Mouse (Mus musculus) heart, embryonic 13.5 days (tissue): ENCODE measurements around the gene Fto. TPM values are rescaled to one million over a fixed set of nuclear protein-coding genes. Genes with fewer than 3 reads are reported as not detected.

Experiments
- ATAC-seq: fragments of 200-750 bp; cut with Nextera tagmentation; 2 replicates; pipeline ENCODE4 v1.8.0; 2017; ENCODE audit warnings: moderate TSS enrichment; ENCODE audit not compliant: insufficient number of reproducible peaks, low FRiP score, low TSS enrichment; ENCODE audit errors: extremely low read depth
- H3K27ac ChIP-seq: fragments of 300-500 bp; sonication (generic); replicated peaks from 2 replicates; pipeline ENCODE4 v1.5.1; 2015; ENCODE audit warnings: moderate library complexity, mild to moderate bottlenecking, inconsistent platforms
- H3K27me3 ChIP-seq: fragments of 300-500 bp; sonication (generic); replicated peaks from 2 replicates; pipeline ENCODE4 v1.6.1; 2015; ENCODE audit warnings: mild to moderate bottlenecking, inconsistent platforms
- H3K36me3 ChIP-seq: fragments of 300-500 bp; sonication (generic); 2 replicates; pipeline ENCODE4 v1.6.1; 2015; ENCODE audit warnings: mild to moderate bottlenecking, inconsistent platforms
- H3K4me1 ChIP-seq: fragments of 300-500 bp; sonication (generic); 2 replicates; pipeline ENCODE4 v1.6.1; 2015; ENCODE audit warnings: inconsistent platforms
- H3K4me2 ChIP-seq: fragments of 300-500 bp; sonication (generic); 2 replicates; pipeline ENCODE4 v1.6.1; 2015; ENCODE audit warnings: inconsistent platforms, mild to moderate bottlenecking, moderate library complexity
- H3K4me3 ChIP-seq: fragments of 300-500 bp; sonication (generic); 2 replicates; pipeline ENCODE4 v1.5.1; 2015; ENCODE audit warnings: moderate library complexity, mild to moderate bottlenecking, inconsistent platforms
- H3K9ac ChIP-seq: fragments of 300-500 bp; sonication (generic); 2 replicates; pipeline ENCODE4 v1.6.1; 2015; ENCODE audit warnings: inconsistent platforms, mild to moderate bottlenecking, moderate library complexity
- H3K9me3 ChIP-seq: fragments of 300-500 bp; sonication (generic); 2 replicates; pipeline ENCODE4 v1.6.1; 2016; ENCODE audit warnings: inconsistent platforms
- WGBS: fragments of 180-500 bp; shearing (Covaris S2); methylation state at CpG from one replicate; pipeline ENCODE4 v1.1.7; 2015; ENCODE audit warnings: mixed read lengths; 5-methylcytosine and 5-hydroxymethylcytosine counted together
- polyA plus RNA-seq: library from polyadenylated mRNA; unstranded; fragments of >200 nt; fragmentation: Nextera tagmentation; extraction: Ambion mirVana; gene quantifications from 2 replicates; pipeline ENCODE4 v1.2.1, GENCODE M21; 2015

Gene Fto
- polyA plus RNA-seq, 1 experiment from 2014 or later = 64.3 TPM

GRCm38 (mm10) chr8:91516422-91516821 lies 203.1 kb downstream of the Fto start:
- Histone ChIP-seq H3K4me3 (no peak overlapping the region), H3K4me2 (no peak overlapping the region), H3K27me3 (no peaks in the 10 kb centered on the region), H3K9me3 (no peaks in the 10 kb centered on the region), H3K36me3 (no peaks in the 10 kb centered on the region), H3K4me1 (peaks cover 37% of the 10 kb centered on the region), H3K27ac (no peak overlapping the region), H3K9ac (no peak overlapping the region)
- 59% methylated on average over 7 of the region's 7 CpGs for WGBS
- no peak for ATAC-seq

GRCm38 (mm10) chr8:91518085-91518484 lies 204.8 kb downstream of the Fto start:
- peaks cover 49% of the 10 kb centered on the region for H3K4me1 ChIP-seq
- no peak overlapping the region for H3K27ac ChIP-seq
- 0 out of 2 replicates have a peak, but pooled peaks cover 4% of the 10 kb centered on the region for H3K36me3 ChIP-seq
- no peak for ATAC-seq
- no peak overlapping the region for H3K9ac ChIP-seq
- WGBS = 17% methylated on average over 6 of the region's 6 CpGs
- no peaks in the 10 kb centered on the region for H3K9me3 ChIP-seq
- H3K27me3 ChIP-seq = no peaks in the 10 kb centered on the region
- H3K4me2 ChIP-seq = no peak overlapping the region
- no peak overlapping the region for H3K4me3 ChIP-seq

- Histone ChIP-seq H3K27me3 (no peaks in the 10 kb centered on the region), H3K9me3 (no peaks in the 10 kb centered on the region), H3K27ac (no peak overlapping the region), H3K4me3 (no peak overlapping the region), H3K4me2 (no peak overlapping the region), H3K4me1 (peaks cover 66% of the 10 kb centered on the region), H3K9ac (peak overlapping the region; percentile 29; the same call in 1 of the 2 replicates), H3K36me3 (0 out of 2 replicates have a peak, but pooled peaks cover 10% of the 10 kb centered on the region)
- ATAC-seq = no peak
- WGBS = 44% methylated on average over 12 of the region's 12 CpGs
Measured at GRCm38 (mm10) chr8:91522201-91522600, 208.9 kb downstream of the Fto start.

- no peak overlapping the region for H3K27ac ChIP-seq
Measured at GRCm38 (mm10) chr8:91524056-91524864, 210.9 kb downstream of the Fto start.

GRCm38 (mm10) chr8:91524865-91525250 lies 211.5 kb downstream of the Fto start:
- Histone ChIP-seq H3K36me3 (0 out of 2 replicates have a peak, but pooled peaks cover 10% of the 10 kb centered on the region), H3K4me1 (peaks cover 58% of the 10 kb centered on the region), H3K4me2 (no peak overlapping the region), H3K9ac (no peak overlapping the region), H3K4me3 (no peak overlapping the region), H3K9me3 (no peaks in the 10 kb centered on the region), H3K27me3 (no peaks in the 10 kb centered on the region), H3K27ac (no peak overlapping the region)
- no peak for ATAC-seq
- 34% methylated on average over 4 of the region's 4 CpGs for WGBS

More at GRCm38 (mm10) chr8:91524056-91524864, 210.9 kb downstream of the Fto start:
- Histone ChIP-seq H3K4me3 (no peak overlapping the region), H3K36me3 (0 out of 2 replicates have a peak, but pooled peaks cover 10% of the 10 kb centered on the region), H3K27me3 (no peaks in the 10 kb centered on the region), H3K9ac (no peak overlapping the region), H3K9me3 (no peaks in the 10 kb centered on the region), H3K4me1 (peaks cover 55% of the 10 kb centered on the region), H3K4me2 (no peak overlapping the region)
- WGBS = 41% methylated on average over 16 of the region's 16 CpGs
- no peak for ATAC-seq

- WGBS = 32% methylated on average over 10 of the region's 10 CpGs
- no peaks in the 10 kb centered on the region for H3K9me3 ChIP-seq
- ATAC-seq = no peak
- H3K4me2 ChIP-seq = no peak overlapping the region
- H3K9ac ChIP-seq = no peak overlapping the region
- H3K27ac ChIP-seq = no peak overlapping the region
- 0 out of 2 replicates have a peak, but pooled peaks cover 10% of the 10 kb centered on the region for H3K36me3 ChIP-seq
- H3K4me1 ChIP-seq = peaks cover 58% of the 10 kb centered on the region
- H3K4me3 ChIP-seq = no peak overlapping the region
- no peaks in the 10 kb centered on the region for H3K27me3 ChIP-seq
Measured at GRCm38 (mm10) chr8:91525342-91525817, 212.1 kb downstream of the Fto start.

GRCm38 (mm10) chr8:91528967-91529366 lies 215.6 kb downstream of the Fto start:
- no peak overlapping the region for H3K27ac ChIP-seq
- 0 out of 2 replicates have a peak, but pooled peaks cover 3% of the 10 kb centered on the region for H3K36me3 ChIP-seq
- H3K4me2 ChIP-seq = no peak overlapping the region
- peaks cover 36% of the 10 kb centered on the region for H3K4me1 ChIP-seq
- no peak overlapping the region for H3K4me3 ChIP-seq
- H3K27me3 ChIP-seq = no peaks in the 10 kb centered on the region
- H3K9ac ChIP-seq = no peak overlapping the region
- no peaks in the 10 kb centered on the region for H3K9me3 ChIP-seq
- 47% methylated on average over 2 of the region's 2 CpGs for WGBS
- no peak for ATAC-seq

GRCm38 (mm10) chr8:91529699-91530098 lies 216.4 kb downstream of the Fto start:
- Histone ChIP-seq H3K9me3 (no peaks in the 10 kb centered on the region), H3K36me3 (0 out of 2 replicates have a peak, but pooled peaks cover 3% of the 10 kb centered on the region), H3K27me3 (no peaks in the 10 kb centered on the region), H3K4me3 (no peak overlapping the region), H3K9ac (no peak overlapping the region), H3K4me1 (peaks cover 29% of the 10 kb centered on the region), H3K27ac (no peak overlapping the region), H3K4me2 (no peak overlapping the region)
- no peak for ATAC-seq
- WGBS = 72% methylated on average over 5 of the region's 5 CpGs

- peaks cover 19% of the 10 kb centered on the region for H3K4me1 ChIP-seq
- H3K4me3 ChIP-seq = no peak overlapping the region
- ATAC-seq = no peak
- no peaks in the 10 kb centered on the region for H3K27me3 ChIP-seq
- H3K4me2 ChIP-seq = no peak overlapping the region
- no peak overlapping the region for H3K9ac ChIP-seq
- 74% methylated on average over 8 of the region's 8 CpGs for WGBS
- H3K9me3 ChIP-seq = no peaks in the 10 kb centered on the region
- 0 out of 2 replicates have a peak, but pooled peaks cover 3% of the 10 kb centered on the region for H3K36me3 ChIP-seq
- no peak overlapping the region for H3K27ac ChIP-seq
Measured at GRCm38 (mm10) chr8:91530656-91531055, 217.3 kb downstream of the Fto start.

GRCm38 (mm10) chr8:91531971-91532370 lies 218.6 kb downstream of the Fto start:
- H3K9me3 ChIP-seq = no peaks in the 10 kb centered on the region
- no peaks in the 10 kb centered on the region for H3K36me3 ChIP-seq
- no peak overlapping the region for H3K27ac ChIP-seq
- WGBS = 30% methylated on average over 8 of the region's 8 CpGs
- no peak for ATAC-seq
- peaks cover 25% of the 10 kb centered on the region for H3K4me1 ChIP-seq
- no peak overlapping the region for H3K9ac ChIP-seq
- H3K4me2 ChIP-seq = no peak overlapping the region
- H3K27me3 ChIP-seq = no peaks in the 10 kb centered on the region
- no peak overlapping the region for H3K4me3 ChIP-seq

- H3K4me2 ChIP-seq = no peak overlapping the region
- no peak overlapping the region for H3K27ac ChIP-seq
- ATAC-seq = no peak
- no peaks in the 10 kb centered on the region for H3K36me3 ChIP-seq
- WGBS = 85% methylated on average over 18 of the region's 18 CpGs
- no peak overlapping the region for H3K9ac ChIP-seq
- H3K4me1 ChIP-seq = peaks cover 33% of the 10 kb centered on the region
- H3K4me3 ChIP-seq = no peak overlapping the region
- H3K9me3 ChIP-seq = no peaks in the 10 kb centered on the region
- H3K27me3 ChIP-seq = no peaks in the 10 kb centered on the region
Measured at GRCm38 (mm10) chr8:91532671-91533436, 219.5 kb downstream of the Fto start.
